Mouse (Mus musculus): ENCODE data around the gene Gstp1.
A peak's percentile ranks its signal among the peaks of the same experiment; 100 is the strongest.
"Not testable (repeated sequence)": the region's sequence is repeated elsewhere in the genome, so short reads cannot be mapped to it uniquely, and the experiment has no call there.

Gstp1 gene

DNA sequence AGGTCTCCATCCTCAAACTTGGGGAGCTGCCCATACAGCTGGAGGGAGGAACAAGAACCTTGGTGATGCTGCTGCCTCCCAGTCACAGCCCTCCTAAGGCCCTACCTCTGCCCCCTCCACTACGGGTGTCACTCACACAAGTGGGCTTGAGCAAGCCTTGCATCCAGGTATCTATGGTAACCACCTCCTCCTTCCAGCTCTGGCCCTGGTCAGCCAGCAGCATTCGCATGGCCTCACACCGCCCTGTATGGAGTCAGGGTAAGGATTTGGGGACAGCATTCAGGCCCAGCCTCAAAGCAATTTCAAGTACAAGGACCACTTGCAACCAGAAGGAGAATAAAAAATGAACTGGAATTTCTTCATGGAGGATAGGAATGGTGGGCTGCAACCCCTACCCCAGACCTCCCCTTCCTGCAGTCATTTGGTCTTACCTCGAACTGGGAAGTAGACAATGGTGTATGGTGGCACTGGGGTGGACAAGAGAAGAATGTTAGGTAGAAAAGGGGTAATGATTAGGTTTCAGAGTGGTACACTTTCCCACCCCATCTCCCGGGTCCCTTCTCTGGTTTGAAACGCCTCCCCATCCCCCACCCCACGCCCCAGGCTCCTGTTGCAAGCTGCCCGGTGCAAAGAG is 514 bp downstream of the Gstp1 start:
- not testable (repeated sequence) for DNase-seq

DNA sequence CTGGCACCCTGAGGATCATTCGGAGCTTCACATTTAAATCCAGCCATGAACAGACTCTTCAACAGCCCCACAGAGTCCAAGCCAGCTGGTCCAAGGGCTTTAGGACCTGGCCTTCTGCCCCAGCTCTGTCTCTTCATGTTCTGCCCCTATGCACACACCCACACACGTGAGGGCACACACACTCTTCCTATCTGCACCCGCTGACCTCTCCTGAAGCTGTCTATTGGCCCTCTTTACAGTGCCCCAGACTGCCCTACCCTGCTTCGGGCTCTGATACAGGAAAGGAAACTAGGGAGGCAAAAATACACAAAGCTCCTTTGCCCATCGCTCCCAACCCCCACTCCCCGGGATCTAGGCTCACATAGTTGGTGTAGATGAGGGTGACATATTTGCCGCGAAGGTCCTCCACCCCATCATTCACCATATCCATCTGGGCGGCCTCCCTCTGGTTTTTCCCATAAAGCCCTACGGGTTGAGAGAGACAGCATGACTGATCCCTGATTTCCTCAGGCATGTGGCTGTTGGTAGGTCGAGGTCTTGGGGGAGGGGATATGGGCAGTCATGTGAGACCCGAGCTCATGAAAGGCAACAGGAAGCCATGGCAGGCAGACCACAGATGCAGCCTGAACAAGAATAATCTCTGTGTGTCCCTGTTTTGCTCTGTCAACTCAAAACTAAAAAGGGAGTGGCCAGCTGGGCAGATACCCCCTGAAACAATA is 1.3 kb downstream of the Gstp1 start:
- no peak for DNase-seq

DNA sequence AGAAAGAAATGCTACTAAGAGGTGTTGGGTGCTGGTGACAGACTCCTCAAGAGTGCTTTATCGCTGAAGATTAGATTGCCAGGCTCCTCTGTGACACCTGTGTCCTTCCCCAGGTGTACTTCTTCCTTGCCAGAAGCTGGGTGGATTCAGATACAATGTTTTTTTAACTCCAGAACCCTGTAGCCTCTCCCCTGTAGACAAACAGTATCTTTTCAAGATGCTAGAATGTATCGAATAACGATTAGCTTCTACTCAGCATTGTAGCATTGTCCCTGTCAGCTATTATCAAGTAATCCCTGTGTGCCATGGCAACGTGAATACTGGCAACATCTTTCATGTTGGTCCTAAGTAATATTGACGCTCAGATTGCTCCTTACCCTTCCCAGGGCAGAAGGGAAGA is 4.0 kb downstream of the Gstp1 start:
- DNase-seq: no peak

DNA sequence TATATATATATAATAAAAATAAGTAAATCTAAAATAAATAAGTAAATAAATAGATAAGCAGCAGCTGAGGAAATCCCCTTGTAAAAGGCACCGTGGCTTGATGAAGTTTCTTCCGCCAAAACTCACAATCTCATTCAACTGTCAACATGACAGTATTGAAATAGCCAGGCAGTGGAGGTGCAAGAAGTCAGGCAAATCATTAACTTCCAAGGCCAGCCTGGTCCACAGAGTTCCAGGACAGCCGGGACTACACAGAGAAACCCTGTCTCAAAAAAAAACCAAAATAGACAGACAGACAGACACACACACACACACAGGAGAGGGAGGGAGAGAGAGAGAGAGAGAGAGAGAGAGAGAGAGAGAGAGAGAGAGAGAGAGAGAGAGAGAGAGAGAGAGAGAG is 4.5 kb downstream of the Gstp1 start:
- no peak for DNase-seq

DNA sequence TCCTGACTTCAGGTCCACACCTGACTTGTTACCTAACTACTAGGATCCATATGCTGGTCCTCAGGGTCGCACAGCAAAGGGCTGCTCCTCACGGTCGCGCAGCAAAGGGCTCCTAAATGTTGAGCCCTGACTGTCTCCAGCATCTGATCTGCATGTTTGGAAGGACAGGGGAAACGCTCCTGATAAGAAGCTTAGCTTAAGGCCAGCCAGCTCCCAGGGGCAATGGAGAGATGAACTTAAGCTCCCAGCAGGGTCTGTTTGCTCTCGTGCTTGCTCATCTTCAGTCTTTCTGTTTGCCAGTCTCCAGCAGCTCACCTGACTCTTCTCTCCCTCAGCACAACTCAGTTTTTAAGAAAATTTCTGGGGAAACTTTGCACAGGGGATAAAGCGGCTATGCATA is 5.1 kb downstream of the Gstp1 start:
- no peak for DNase-seq

DNA sequence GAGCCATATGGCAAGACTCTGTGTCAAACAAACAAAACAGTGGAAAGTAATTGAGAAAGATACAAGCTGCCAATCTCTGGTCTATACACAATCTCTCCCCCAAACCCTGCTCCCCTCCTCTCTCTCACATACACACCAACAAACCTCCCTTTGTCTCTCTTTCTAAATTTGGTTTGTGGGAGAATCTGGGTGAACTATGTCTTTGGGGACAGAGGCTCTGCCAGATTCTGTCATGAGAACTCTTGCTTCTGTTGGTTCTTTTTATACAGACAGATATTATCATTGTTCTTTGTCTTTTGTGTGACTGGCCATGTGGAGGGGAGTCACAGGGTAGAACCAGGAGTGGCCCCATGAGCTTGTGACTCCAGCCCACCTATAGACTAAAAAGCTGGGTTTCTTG is 10.2 kb downstream of the Gstp1 start:
- no peak for DNase-seq

DNA sequence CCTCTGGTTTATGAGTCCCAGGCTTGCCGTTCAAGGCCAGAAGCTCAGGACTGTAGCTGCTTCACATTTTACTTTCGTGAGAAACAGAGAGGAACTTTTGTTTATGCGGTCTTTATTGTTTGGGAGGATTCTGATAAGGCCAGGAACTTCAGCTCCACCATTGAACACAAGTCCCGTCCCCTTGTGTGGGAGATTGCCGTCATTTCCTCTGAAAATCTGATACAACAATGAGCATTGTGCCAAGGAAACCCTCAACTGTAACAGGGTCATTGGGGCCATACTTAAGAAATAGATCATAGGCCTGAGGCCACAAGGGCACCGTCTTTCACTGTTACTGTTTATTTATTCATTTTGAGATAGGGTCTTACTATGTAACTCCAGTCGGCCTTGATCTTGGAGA is 14.6 kb downstream of the Gstp1 start:
- DNase-seq: no peak

DNA sequence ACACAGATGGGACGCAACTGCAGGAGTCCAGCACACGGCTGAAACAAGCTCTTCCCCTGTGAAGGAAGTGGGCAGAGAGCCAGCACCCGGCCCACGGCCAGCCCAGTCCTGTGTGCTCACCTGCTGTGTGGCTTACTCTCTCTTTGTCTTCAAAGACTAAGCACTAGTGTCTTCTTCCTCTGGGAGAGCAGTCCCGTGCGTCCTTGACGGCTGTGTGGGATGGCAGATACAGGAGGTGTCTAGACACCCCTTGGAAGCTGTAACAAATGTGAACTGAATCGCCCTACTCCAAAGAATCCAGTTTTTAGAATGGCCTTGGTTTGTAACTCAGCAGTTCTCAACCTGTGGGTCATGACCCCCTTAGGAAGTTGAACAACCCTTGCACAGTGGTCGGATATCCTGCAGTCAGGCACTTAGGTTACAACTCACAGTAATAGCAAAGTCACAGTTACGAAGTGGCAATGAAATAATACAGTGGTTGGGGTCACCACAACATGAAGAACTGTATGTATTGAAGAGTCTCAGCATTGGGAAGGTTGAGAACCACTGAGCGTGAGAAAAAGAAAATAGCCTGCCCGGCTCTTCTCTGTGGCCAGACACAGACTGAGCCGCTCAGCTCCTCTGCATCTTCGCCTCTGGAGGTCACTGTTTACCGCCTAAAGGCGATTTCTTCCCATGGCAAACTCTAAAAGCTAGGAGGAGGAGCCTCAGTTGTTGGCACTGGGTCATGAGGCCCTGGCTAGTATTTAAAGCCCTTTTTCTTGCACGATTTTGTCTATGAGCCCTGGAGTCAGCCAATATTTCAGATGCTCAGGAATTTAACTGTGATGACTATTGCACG is 18.8 kb downstream of the Gstp1 start:
- peak; percentile 98 for DNase-seq

DNA sequence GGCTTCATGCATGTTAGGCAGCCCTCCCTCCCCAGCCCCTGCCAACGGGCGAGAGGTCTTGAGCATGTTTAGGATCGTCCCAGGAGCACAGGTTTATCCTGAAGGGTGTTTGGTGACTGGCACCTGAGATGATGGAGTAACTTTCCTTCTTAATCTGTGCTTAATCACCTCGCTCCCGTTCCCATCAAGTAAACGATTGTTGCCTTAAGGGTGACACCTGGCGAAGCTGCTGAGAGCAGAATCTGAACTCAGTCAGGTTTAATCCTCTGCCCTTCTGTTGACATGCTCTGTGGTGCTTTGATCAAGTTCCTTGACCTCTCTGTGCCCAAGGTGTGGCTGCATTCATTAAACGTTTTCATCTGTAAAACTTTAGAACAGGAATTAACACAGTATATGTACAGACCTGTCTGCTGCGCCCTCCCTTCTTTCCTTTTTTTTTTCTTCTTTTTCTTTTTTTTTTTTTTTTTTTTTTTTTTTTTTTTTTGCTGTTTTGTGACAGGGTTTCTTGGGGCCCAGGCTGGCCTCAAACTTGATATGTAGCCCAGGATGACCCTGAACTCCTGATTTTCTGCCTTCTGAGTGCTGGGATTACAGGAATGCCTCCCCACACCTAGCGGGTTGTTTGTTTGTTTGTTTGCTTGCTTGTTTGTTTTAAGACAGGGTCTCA is 19.7 kb downstream of the Gstp1 start:
- no peak for DNase-seq

DNA sequence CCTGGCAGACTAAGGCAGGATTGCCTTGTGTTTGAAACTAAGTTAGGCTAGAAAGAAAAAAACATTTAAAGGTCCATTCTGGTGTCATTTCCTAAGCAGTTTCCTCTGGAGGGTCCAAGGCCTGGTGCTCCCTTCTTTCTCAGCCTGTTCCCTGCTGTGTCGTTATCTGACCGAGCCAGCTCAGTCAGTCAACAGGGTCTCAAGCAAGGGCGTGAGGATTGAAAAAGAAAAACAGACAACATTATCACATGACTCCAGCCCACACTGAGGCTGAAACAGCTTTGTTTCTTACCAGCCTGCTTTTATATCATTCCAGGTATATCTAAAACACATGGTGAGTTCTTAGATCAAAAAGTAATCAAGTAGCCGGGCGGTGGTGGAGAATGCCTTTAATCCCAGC is 22.1 kb downstream of the Gstp1 start:
- peak; percentile 86 for DNase-seq

DNA sequence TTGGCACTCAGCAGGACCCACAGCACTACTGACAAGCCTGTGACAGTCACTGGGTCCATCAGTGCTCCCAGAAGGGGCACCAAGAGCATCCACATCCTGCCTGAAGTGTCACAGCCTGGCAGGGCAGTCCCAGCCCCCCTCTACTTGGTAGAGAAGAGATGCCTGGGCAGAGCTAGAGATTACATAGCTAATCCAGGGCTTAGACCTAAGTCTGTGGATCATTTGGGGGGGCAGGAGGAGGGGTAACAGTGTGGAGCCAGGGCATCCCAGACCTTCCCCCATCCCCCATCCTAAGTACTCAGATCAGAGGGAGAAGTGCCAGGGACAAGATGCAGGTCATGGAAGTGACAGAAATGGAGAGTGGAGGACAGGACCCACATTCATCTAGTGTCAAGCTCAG is 23.0 kb downstream of the Gstp1 start:
- peak; percentile 90 for DNase-seq

DNA sequence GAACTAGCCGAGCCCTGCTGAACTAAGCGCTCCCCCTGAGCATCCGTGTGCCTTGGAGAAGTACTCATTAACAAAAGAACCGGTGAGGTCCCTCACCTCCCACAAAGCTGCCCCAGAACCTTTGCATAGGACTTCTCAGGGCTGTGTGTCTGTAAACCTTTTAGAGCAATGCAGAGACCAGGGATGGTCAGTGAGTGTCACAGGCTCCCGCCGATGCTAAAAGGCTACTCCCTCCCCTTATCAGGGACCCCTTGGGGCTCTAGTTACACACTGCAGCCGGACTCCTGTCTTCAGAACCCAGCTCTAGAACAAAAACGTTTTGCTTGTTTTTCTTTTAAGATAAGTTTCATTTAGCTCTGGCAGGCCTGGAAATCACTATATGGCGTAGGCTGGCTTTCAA is 24.7 kb downstream of the Gstp1 start:
- no peak for DNase-seq

DNA sequence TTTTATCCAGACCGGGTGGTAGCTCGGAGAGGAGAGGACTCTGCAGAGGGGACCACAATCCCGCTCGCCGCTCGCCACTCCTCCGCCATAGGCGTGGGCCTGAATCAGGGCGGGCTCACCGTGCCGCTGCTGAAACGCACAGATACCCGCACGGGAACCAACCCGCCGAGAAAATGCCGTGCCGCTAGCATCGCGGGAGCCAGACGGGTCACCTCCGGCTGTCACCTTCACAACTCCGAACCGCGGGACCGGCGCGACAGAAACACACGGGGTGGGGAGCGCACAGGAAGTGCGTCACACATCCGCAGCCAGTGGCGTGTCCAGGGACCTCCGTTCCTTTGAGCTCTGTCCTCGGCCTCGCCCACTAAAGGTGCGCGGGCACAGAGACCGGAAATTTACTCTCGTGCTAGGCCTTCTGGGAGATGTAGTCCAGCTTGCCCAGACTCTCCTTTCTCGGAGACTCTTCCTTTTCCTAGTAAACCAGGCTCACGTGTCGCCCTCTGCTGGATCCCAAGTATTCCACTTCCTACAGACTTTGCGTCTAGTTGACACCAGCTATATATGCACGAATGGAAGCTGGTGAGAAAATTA is 25.3 kb downstream of the Gstp1 start, which contains the start of gene Ndufv1:
Ndufv1 (minus strand) TSS at position 375 of the 591 bp plus-strand sequence.
- DNase-seq: peak; percentile 100

DNA sequence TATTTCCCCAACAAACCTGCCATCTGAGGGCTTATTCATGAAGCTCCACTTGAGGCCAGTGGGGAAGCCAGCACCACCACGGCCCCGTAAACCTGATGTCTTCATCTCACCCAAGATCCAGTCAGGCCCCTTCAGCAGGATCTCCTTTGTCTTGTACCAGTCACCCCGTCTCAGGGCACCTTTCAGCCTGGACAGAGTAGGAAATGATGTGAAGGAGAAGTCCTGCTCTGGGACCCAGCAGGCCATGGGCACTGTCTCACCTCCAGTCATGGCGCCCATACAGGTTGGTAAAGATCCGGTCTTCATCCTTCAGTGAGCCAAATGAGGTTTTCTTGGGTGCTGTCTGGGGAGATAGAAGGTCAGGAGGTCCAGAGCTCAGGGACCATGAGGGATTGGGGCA is 26.7 kb downstream of the Gstp1 start:
- DNase-seq: peak; percentile 91

DNA sequence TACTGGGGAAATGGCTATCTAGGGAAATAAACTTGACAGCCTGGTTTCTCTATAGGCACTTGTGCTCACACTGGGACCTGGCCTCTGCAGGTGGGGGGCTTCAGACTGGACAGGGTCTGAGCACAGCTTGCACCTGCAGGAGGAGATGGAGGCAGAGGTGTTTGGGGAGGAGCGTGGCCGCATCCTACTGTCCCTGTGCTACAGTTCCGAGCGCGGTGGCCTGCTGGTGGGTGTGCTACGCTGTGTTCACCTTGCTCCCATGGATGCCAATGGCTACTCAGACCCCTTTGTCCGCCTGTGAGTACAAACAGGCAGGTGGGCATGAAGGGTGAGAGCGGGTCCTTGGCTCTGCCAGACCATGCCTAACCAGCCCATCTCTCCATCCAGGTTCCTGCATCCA is 31.8 kb downstream of the Gstp1 start:
- peak; percentile 88 for DNase-seq

DNA sequence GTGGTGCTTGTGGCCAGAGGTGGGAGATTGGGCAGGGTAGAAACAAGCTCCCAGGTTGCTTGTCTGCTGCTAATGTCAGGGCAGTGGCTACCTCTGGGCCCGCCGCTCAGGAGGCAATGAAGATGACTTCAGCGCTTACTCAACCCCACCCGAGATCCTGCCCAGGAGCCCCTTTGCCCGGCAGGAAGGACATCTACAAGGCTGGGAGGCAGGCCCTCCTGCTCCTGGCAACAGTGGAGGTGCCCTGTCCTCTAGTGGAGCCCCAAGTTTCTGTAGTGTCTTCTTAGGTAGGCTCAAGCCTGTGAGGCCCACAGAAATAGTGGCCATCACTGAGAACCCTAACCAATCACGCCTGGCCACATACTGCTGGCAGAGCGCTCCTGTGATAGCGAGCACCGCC is 32.7 kb downstream of the Gstp1 start:
- peak; percentile 94 for DNase-seq

DNA sequence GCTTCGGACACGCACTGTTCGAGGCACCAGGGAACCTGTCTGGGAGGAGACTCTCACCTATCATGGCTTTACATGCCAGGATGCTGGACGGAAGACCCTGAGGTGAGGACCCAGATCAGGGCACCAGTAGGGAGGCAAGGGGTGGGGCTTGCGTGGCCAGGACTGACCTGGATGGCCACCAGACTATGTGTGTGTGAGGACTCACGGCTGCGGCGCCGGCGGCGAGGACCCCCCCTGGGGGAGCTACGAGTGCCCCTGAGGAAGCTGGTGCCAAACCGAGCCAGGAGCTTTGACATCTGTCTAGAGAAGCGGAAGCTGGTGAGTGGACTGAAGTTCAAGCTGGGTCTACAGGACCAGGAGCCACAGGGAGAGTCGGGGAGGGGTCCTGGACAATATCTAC is 33.5 kb downstream of the Gstp1 start:
- DNase-seq: peak; percentile 95

DNA sequence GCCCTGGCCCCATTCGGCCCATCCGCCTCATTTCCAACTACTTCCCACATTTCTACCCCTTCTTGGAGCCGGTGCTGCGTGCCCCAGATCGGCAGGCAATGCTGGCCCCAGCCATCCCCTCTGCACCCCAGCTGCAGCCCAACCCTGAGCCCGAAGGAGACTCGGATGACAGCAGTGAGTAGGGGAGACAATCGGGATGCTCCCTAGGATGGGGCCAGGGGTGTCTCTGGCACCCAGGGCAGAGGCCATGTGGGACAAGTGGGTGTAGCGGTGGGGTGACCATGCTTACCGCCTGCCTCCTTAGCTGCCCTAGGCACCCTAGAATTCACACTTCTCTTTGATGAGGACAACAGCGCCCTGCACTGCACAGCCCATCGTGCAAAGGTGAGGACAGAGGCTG is 34.1 kb downstream of the Gstp1 start:
- DNase-seq: peak; percentile 91

DNA sequence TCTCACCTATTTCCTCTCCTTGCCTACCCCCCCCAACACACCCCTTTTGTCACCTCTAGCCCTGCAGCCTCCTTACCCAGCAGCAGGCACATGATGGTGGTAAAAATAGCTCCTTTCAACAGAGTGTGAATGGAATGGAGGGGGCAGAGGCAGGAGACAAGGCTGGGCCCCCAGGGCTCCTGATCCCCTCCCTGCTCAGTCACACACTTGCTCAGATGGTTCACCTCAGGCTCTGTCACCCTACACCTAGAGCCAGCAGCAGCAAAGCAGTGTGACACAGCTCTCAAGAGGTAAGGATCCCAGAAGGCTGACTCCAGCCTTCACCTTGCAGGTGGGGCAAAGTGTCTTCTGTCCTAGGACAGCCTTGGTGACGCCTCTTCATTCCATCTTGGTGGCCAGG is 34.7 kb downstream of the Gstp1 start, which contains the start of gene Doc2g:
Doc2g (plus strand) TSS at position 202 of the 400 bp plus-strand sequence.
- DNase-seq: peak; percentile 97

DNA sequence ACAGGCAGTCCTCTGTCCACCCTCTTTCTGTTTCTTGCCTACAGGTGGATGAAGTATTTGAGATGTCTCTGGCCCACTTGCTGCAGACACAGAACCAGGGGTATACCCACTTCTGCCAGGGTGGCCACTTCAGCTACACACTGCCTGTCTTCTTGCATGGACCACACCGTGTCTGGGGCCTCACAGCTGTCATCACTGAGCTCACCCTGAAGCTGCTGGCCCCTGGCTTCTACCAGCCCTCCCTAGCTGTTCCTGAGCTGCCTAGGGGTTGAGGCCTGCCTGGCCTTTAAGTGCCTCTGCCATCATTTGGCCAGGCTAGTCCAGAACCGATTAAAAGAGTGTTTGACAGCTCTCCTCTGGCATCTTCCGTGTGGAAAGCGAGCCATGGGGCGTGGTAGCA is 36.0 kb downstream of the Gstp1 start:
- DNase-seq: peak; percentile 93

DNA sequence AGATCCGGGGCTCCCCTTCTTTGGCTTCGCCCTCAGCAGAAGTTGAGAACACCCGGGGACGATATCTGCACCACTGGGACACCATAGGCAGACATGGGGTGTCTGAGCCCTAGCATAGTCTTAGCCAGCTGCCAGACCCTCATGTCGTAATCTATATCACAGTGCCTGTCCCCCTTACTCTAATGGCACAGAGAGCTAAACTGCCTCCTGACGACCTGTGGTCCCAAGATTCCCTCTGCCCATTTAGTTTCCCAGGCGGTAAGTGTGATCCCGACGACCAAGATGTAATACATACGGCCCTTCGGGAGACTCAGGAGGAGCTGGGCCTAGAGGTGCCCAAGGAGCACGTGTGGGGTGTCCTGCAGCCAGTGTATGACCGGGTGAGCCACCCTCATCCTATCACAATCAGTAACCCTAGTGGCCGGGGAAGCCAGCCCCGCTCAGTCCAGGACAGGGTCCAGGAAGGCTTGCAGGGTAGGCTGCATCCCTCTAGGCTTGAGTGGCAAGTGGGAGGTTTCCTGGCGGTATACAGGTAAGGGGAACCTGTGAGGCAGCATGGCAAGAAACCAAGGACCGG is 36.7 kb downstream of the Gstp1 start:
- DNase-seq: peak; percentile 95
